In the genomic region with DNA sequence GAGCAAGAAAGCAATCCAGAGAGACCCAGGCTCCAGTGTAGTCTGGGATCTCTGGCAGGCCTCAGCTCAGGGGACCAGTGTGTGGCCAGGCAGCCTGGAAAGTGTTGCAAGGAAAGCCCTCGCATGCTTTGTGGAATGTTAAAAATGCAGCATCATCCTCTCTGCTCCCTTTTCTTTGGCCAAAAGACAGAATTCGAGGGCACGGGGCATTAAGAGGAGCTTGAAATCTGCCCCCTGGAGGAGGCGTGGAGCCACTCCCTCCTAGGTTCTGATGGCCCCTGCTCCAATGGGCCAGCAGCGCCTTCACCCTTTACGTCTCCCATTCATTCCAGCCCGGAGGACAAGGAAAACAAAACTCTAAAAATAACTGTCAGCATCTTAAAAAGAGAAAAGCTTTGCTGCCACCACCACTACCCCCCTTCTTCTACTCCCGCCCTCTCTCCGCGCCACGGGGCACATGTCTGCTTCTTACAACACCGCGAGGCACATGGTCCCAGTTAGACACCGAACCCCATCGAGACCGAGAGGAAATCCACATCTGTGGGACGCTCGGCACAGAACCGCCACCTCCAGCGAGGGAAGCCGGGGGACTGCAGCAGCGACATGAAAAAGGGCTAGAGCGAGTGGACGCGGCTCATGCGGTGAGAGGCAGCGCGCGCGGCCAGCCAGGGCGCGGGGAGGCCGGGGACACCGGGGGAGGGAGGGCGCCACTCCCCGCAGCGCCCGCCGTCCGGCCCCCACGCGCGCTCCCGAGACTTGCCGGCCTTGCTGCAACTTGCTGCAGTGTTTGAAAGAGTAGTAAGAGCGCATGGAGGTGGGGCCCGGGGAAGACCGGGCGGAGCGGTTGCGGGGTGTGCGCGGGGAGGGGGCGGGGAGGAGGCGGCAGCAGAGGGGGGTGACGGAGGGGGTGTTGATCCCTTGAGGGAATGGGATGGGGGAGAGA, we compare ENCODE assay signal across 8 mouse cellular contexts. TPM values are rescaled to one million over a fixed set of nuclear protein-coding genes. Genes with fewer than 3 reads are reported as not detected.
DNase-seq lines count a peak whose midpoint lies in the region; ATAC-seq and TF ChIP-seq lines count a peak whose summit lies in the region.

A gene (plus strand): TSS at position 279 of the 943 bp plus-strand sequence.

- intact Hi-C loops in left cerebral cortex, postnatal 36 days (cut with DNase I) = loop anchor here (5.0 kb wide), 2 partner anchors 191 to 286 kb away; no protein-coding TSS in a partner anchor

- WGBS in forebrain, embryonic 10.5 days = under 1% methylated on average over 54 of the region's 56 CpGs
- under 1% methylated on average over 50 of the region's 56 CpGs for WGBS in hindbrain, embryonic 12.5 days
- WGBS in midbrain, postnatal 0 days = under 1% methylated on average over 47 of the region's 56 CpGs

- DNase-seq in gastrocnemius, postnatal 10 days = peak; percentile 33
- no peak for DNase-seq in gastrocnemius, adult 18-20 months (ENCODE audit: low spot score)
- peak; percentile 73 for DNase-seq in brain, embryonic 14.5 days (ENCODE audit: low read depth)
- peak; percentile 54 for DNase-seq in forebrain, embryonic 10.5 days (ENCODE audit: extremely low spot score, low spot score)
- peak; percentile 67 to 76 for DNase-seq in left cerebral cortex, postnatal 36 days (ENCODE audit: low spot score in 2 of 2)
- peak; percentile 57 for DNase-seq in midbrain, postnatal 0 days (ENCODE audit: low spot score)
- peak; percentile 56 for DNase-seq in testis, postnatal 10 days (ENCODE audit: low spot score)

- ATAC-seq in hindbrain, embryonic 12.5 days (ENCODE audit: low FRiP score) = peak; percentile 84
- peak; percentile 86 for ATAC-seq in midbrain, postnatal 0 days (ENCODE audit: low FRiP score)

- H3K27me3 ChIP-seq in forebrain, embryonic 10.5 days (ENCODE audit: poor library complexity, severe bottlenecking) = peaks cover 18% of the 10 kb centered on the region
- H3K27me3 ChIP-seq in hindbrain, embryonic 12.5 days = no peaks in the 10 kb centered on the region; the same call in 1 of the 2 replicates
- H3K27me3 ChIP-seq in midbrain, postnatal 0 days (ENCODE audit: insufficient read depth, low read length) = no peaks in the 10 kb centered on the region

- TF ChIP-seq CTCF in brain, embryonic 14.5 days (IDR thresholded peaks at IDR 0.05; ENCODE audit: borderline replicate concordance, extremely low read depth, insufficient read depth, insufficient read length) = peak; percentile 36; the same call in 1 of the 2 replicates
- TF ChIP-seq CTCF in midbrain, postnatal 0 days (IDR thresholded peaks at IDR 0.05) = peak; percentile 55

- no peaks in the 10 kb centered on the region for H3K9me3 ChIP-seq in forebrain, embryonic 10.5 days
- no peaks in the 10 kb centered on the region for H3K9me3 ChIP-seq in hindbrain, embryonic 12.5 days (replicated peaks)
- no peaks in the 10 kb centered on the region for H3K9me3 ChIP-seq in midbrain, postnatal 0 days (ENCODE audit: low read length)

- H3K36me3 ChIP-seq in forebrain, embryonic 10.5 days (replicated peaks) = no peaks in the 10 kb centered on the region
- H3K36me3 ChIP-seq in hindbrain, embryonic 12.5 days = no peaks in the 10 kb centered on the region
- no peaks in the 10 kb centered on the region for H3K36me3 ChIP-seq in midbrain, postnatal 0 days (ENCODE audit: insufficient read depth, low read length)

- H3K9ac ChIP-seq in hindbrain, embryonic 12.5 days = peak within 1 kb of the TSS; percentile 53
- peak within 1 kb of the TSS; percentile 59 for H3K9ac ChIP-seq in midbrain, postnatal 0 days (replicated peaks; ENCODE audit: low read length, poor library complexity, severe bottlenecking)

- H3K4me2 ChIP-seq in hindbrain, embryonic 12.5 days (replicated peaks) = peak within 1 kb of the TSS; percentile 91
- peak within 1 kb of the TSS; percentile 84 for H3K4me2 ChIP-seq in midbrain, postnatal 0 days (ENCODE audit: low read depth, low read length, poor library complexity, severe bottlenecking)

- peaks cover 24% of the 10 kb centered on the region for H3K4me1 ChIP-seq in forebrain, embryonic 10.5 days
- H3K4me1 ChIP-seq in hindbrain, embryonic 12.5 days = no peaks in the 10 kb centered on the region
- H3K4me1 ChIP-seq in midbrain, postnatal 0 days (ENCODE audit: insufficient read depth, low read length) = no peaks in the 10 kb centered on the region

- H3K4me3 ChIP-seq in forebrain, embryonic 10.5 days = peak within 1 kb of the TSS; percentile 72
- H3K4me3 ChIP-seq in hindbrain, embryonic 12.5 days = peak within 1 kb of the TSS; percentile 58
- H3K4me3 ChIP-seq in midbrain, postnatal 0 days (ENCODE audit: low read depth, low read length) = peak within 1 kb of the TSS; percentile 76

- no peak for TF ChIP-seq POLR2A in brain, embryonic 14.5 days (IDR thresholded peaks at IDR 0.05; ENCODE audit: borderline replicate concordance, extremely low read depth, insufficient read depth, insufficient read length, poor library complexity, severe bottlenecking)

- H3K27ac ChIP-seq in forebrain, embryonic 10.5 days = peak within 1 kb of the TSS; percentile 89
- H3K27ac ChIP-seq in hindbrain, embryonic 12.5 days = 0 out of 2 replicates have a peak within 1 kb of the TSS, but pooled peaks have one; percentile 31
- peak within 1 kb of the TSS; percentile 79 for H3K27ac ChIP-seq in midbrain, postnatal 0 days (ENCODE audit: low read depth, low read length)

RNA-seq across cellular contexts. Expression of the gene that starts here (rescaled TPM):
- total RNA-seq in gastrocnemius, postnatal 10 days (2021) = 1 to 10 TPM; 1.3 TPM
- not detected for total RNA-seq in gastrocnemius, adult 18-20 months (2021)
- 0.81 and 1.8 TPM in 2 replicates for polyA plus RNA-seq in brain, embryonic 14.5 days (2012; rRNA removed)
- 4.2 and 4.6 TPM in 2 replicates for polyA plus RNA-seq in forebrain, embryonic 10.5 days (2016; fragmentation: Nextera tagmentation; extraction: Ambion mirVana)
- polyA plus RNA-seq in hindbrain, embryonic 12.5 days (2016; fragmentation: Nextera tagmentation; extraction: Ambion mirVana) = 6.0 and 6.4 TPM in 2 replicates
- total RNA-seq in left cerebral cortex, postnatal 36 days (2021) = 10 to 100 TPM in 1 of 2 experiments, 1 to 10 TPM in 1; 9.5 to 11.3 TPM
- 10.9 and 13.6 TPM in 2 replicates for total RNA-seq in midbrain, postnatal 0 days (2014; rRNA removed)
- polyA plus RNA-seq in midbrain, postnatal 0 days (2015; fragmentation: Nextera tagmentation; extraction: Ambion mirVana) = 8.3 and 9.3 TPM in 2 replicates

Comparison
In these comparisons a context has a peak if more than half of its experiments do, and no peak if none do; other contexts are left out.
1. H3K27ac ChIP-seq: peak in every context shown above with its lines; median percentile 89 in forebrain, embryonic 10.5 days; 79 in midbrain, postnatal 0 days; 31 in hindbrain, embryonic 12.5 days.